Mouse (Mus musculus) limb, embryonic 14.5 days (tissue): ENCODE data around the gene Gna15. TPM values are rescaled to one million over a fixed set of nuclear protein-coding genes. Genes with fewer than 3 reads are reported as not detected.

Experiments used
- ATAC-seq: fragments of 200-750 bp; cut with Nextera tagmentation; 2 replicates; pipeline ENCODE4 v1.8.0; 2017; ENCODE audit warnings: low read depth, moderate number of reproducible peaks, moderate TSS enrichment; ENCODE audit not compliant: low FRiP score
- DNase-seq: peaks from one replicate; pipeline ENCODE4 v3.0.0-alpha.2; 2015; ENCODE audit warnings: low spot score
- H3K27ac ChIP-seq: fragments of 300-500 bp; sonication (generic); replicated peaks from 2 replicates; pipeline ENCODE4 v1.5.1; 2014; ENCODE audit warnings: low read depth, mild to moderate bottlenecking, low read length, moderate library complexity, mixed read lengths
- H3K27me3 ChIP-seq: fragments of 300-500 bp; sonication (generic); 2 replicates; pipeline ENCODE4 v1.6.1; 2014; ENCODE audit warnings: low read length, mixed read lengths; ENCODE audit not compliant: control insufficient read depth, insufficient read depth
- H3K36me3 ChIP-seq: fragments of 300-500 bp; sonication (generic); 2 replicates; pipeline ENCODE4 v1.6.1; 2014; ENCODE audit warnings: mild to moderate bottlenecking, low read length, moderate library complexity, mixed read lengths; ENCODE audit not compliant: control insufficient read depth, insufficient read depth
- H3K4me1 ChIP-seq: fragments of 300-500 bp; sonication (generic); 2 replicates; pipeline ENCODE4 v1.6.1; 2014; ENCODE audit warnings: antibody characterized with exemption, low read length, mixed read lengths; ENCODE audit not compliant: control insufficient read depth, insufficient read depth
- H3K4me2 ChIP-seq: fragments of 300-500 bp; sonication (generic); replicated peaks from 2 replicates; pipeline ENCODE4 v1.6.1; 2014; ENCODE audit warnings: low read depth, mild to moderate bottlenecking, low read length, moderate library complexity; ENCODE audit not compliant: severe bottlenecking
- H3K4me3 ChIP-seq: fragments of 300-500 bp; sonication (generic); replicated peaks from 2 replicates; pipeline ENCODE4 v1.5.1; 2014; ENCODE audit warnings: low read length
- H3K9ac ChIP-seq: fragments of 300-500 bp; sonication (generic); 2 replicates; pipeline ENCODE4 v1.6.1; 2014; ENCODE audit warnings: mild to moderate bottlenecking, low read depth, low read length, moderate library complexity; ENCODE audit not compliant: severe bottlenecking
- H3K9me3 ChIP-seq: fragments of 300-500 bp; sonication (generic); 2 replicates; pipeline ENCODE4 v1.6.1; 2016; ENCODE audit warnings: low read length; ENCODE audit not compliant: control insufficient read depth
- POLR2A ChIP-seq: fragments of 200-500 bp; IDR thresholded peaks from 2 replicates; pipeline ENCODE4 v1.8.0; 2012; ENCODE audit warnings: inconsistent platforms, mild to moderate bottlenecking, moderate library complexity, borderline replicate concordance; ENCODE audit not compliant: insufficient read depth, insufficient read length; ENCODE audit errors: extremely low read depth
- WGBS: fragments of 180-500 bp; shearing (Covaris S2); extraction: QIAGEN DNeasy Blood & Tissue Kit; methylation state at CpG from one replicate; pipeline ENCODE4 v1.1.7; 2014; 5-methylcytosine and 5-hydroxymethylcytosine counted together
- polyA plus RNA-seq, 2 experiments: library from polyadenylated mRNA; depleted of rRNA in 1 of 2; stranded (reverse) in 1 of 2; unstranded in 1 of 2; fragments of >200 nt; fragmentation: Nextera tagmentation in 1 of 2; extraction: Ambion mirVana in 1 of 2; gene quantifications; 2 replicates each; pipeline versions ENCODE4 v1.2.1 to v1.2.3; 2012 to 2014

The Gna15 gene
- polyA plus RNA-seq, 2 experiments, result 3.4 to 3.8 TPM

DNA sequence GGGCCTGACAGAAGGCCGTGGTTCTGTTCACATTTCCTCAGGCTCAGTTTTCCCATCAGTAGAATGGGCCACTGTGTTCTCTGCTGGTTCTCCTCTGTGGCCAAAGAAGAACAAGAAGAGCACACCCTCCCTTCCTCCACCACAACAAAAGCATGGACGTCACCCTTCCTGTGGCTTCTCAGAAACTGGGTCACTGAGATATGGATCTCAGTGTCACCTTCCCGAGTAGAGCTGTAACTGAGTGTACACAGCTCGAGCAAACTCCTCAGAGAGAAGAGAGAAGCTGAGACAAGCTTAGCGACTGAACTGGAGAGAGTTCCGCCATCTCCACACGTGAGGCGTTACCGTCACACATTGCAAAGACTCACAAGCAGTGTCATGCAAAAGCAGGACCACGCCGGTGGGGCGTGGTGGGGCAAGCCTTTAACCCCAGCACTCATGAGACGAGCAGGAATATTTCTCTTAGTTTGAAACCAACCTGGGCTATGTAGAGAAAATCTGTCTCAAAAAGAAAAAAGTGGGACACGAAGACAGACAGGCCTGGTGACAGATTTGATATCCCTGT, 13.7 kb downstream of the Gna15 start:
- Histone ChIP-seq H3K4me1 (no peaks in the 10 kb centered on the region), H3K27me3 (no peaks in the 10 kb centered on the region), H3K9ac (no peak overlapping the region), H3K36me3 (no peaks in the 10 kb centered on the region), H3K27ac (no peak overlapping the region), H3K4me2 (no peak overlapping the region), H3K9me3 (no peaks in the 10 kb centered on the region), H3K4me3 (no peak overlapping the region)
- DNase-seq (no peak), ATAC-seq (no peak)
- WGBS, result 81% methylated on average over 14 of the region's 14 CpGs
- TF ChIP-seq POLR2A, result no peak

DNA sequence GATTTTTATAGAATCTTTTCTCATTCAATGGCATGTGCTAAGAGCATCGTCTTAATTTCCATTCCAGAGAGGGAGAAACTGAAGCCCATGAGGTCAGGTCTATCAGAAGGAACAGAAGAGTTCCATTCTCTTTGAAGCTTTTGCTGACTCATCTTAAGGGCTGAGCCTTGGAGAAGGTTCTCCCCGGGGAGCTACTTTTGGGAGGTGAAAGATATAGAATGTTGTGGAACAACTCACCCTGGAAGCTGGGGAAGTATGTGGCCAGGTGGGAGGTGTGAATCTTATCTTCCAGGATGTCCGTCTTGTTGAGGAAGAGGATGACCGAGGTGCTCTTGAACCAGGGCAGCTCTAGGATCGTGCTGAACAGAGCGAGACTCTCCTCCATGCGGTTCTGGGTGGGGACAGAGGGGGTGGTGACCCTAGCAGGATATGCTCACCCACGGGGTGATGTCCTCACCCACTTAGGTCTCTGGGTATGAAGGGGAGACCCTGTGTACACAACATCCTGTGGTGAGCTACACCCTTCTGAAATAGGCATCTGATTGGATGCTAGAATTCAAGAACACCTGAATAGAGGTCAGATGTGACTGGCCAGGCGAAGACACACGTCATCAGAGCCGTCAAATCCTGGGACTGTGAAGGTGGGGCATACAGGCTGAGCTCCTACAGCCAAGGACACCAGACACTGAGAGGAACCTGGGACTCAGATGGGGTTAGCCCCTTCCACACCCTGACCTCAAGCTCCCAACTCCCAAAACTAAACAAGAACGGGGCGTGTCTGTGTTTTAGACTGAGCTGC, 16.1 kb downstream of the Gna15 start:
- Histone ChIP-seq H3K27ac (no peak overlapping the region), H3K36me3 (no peaks in the 10 kb centered on the region), H3K9me3 (no peaks in the 10 kb centered on the region), H3K27me3 (no peaks in the 10 kb centered on the region), H3K9ac (no peak overlapping the region), H3K4me2 (no peak overlapping the region), H3K4me3 (no peak overlapping the region), H3K4me1 (peaks cover 2% of the 10 kb centered on the region; the same call in 1 of the 2 replicates)
- WGBS, result 69% methylated on average over 13 of the region's 13 CpGs
- DNase-seq (no peak), ATAC-seq (no peak)
- TF ChIP-seq POLR2A, result no peak

DNA sequence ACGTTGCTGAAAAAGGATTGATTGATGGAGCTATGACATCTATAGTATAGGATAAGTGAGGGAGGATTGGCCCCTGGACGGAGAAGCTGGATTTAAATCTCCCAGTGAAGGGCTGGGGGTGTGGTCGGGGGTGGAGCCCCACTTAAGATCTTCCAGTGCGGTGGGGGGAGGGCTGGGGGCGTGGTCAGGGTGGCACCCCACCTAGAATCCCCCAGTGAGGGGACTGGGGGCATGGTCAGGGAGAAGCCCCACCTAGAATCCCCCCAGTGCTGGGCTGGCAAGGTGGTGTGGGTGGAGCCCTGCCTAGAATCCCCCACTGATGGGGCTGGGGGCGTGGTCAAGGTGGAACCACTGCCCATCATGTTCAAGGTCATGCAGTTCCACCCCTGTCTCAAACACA, 16.9 kb downstream of the Gna15 start:
- H3K4me2 ChIP-seq, result no peak overlapping the region
- H3K36me3 ChIP-seq, result no peaks in the 10 kb centered on the region
- H3K27me3 ChIP-seq, result no peaks in the 10 kb centered on the region
- ATAC-seq (no peak), DNase-seq (no peak)
- no peak overlapping the region for H3K27ac ChIP-seq
- H3K9ac ChIP-seq, result no peak overlapping the region
- H3K9me3 ChIP-seq, result no peaks in the 10 kb centered on the region
- TF ChIP-seq POLR2A, result no peak
- 44% methylated on average over 6 of the region's 6 CpGs for WGBS
- H3K4me1 ChIP-seq, result peaks cover 3% of the 10 kb centered on the region; the same call in 1 of the 2 replicates
- H3K4me3 ChIP-seq, result no peak overlapping the region

GRCm38 (mm10) chr10:81505016-81505664, 18.9 kb downstream of the Gna15 start:
- peaks cover 3% of the 10 kb centered on the region; the same call in 1 of the 2 replicates for H3K4me1 ChIP-seq
- no peak overlapping the region for H3K27ac ChIP-seq
- H3K27me3 ChIP-seq, result no peaks in the 10 kb centered on the region
- no peaks in the 10 kb centered on the region for H3K36me3 ChIP-seq
- H3K4me3 ChIP-seq, result no peak overlapping the region
- no peak overlapping the region for H3K9ac ChIP-seq
- no peak for DNase-seq
- no peaks in the 10 kb centered on the region for H3K9me3 ChIP-seq
- no peak for ATAC-seq
- WGBS, result 83% methylated on average over 15 of the region's 15 CpGs
- no peak overlapping the region for H3K4me2 ChIP-seq
- no peak for TF ChIP-seq POLR2A

DNA sequence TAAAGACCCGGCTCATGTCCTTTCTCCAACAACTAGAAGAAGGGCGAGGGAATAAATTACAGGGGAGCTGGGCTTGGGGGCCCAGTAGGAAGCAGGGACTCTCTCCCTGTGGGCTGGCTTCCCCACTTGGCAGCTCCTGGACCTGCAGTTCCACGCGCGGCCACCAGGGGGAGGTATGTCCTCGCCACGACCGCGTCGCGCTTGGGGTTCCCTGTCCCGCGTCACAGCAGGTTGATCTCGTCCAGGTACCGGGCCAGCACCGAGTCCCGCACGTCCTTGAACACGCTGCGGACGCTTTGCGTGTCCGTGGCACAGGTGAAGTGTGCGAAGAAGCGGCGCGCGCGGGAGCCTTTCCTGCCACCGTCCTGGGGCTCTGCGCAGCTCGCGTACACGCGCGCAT, 21.4 kb downstream of the Gna15 start:
- DNase-seq (peak; percentile 51), ATAC-seq (peak; percentile 58)
- peak overlapping the region; percentile 31 for H3K4me3 ChIP-seq
- peaks cover 3% of the 10 kb centered on the region; the same call in 1 of the 2 replicates for H3K4me1 ChIP-seq
- H3K9ac ChIP-seq, result peak overlapping the region; percentile 36; the same call in 1 of the 2 replicates
- H3K9me3 ChIP-seq, result no peaks in the 10 kb centered on the region
- no peaks in the 10 kb centered on the region for H3K27me3 ChIP-seq
- no peak for TF ChIP-seq POLR2A
- H3K4me2 ChIP-seq, result peak overlapping the region; percentile 65
- 13% methylated on average over 36 of the region's 36 CpGs for WGBS
- H3K27ac ChIP-seq, result no peak overlapping the region
- no peaks in the 10 kb centered on the region for H3K36me3 ChIP-seq
